ENCODE assay signal across 8 mouse cellular contexts in the genomic region with DNA sequence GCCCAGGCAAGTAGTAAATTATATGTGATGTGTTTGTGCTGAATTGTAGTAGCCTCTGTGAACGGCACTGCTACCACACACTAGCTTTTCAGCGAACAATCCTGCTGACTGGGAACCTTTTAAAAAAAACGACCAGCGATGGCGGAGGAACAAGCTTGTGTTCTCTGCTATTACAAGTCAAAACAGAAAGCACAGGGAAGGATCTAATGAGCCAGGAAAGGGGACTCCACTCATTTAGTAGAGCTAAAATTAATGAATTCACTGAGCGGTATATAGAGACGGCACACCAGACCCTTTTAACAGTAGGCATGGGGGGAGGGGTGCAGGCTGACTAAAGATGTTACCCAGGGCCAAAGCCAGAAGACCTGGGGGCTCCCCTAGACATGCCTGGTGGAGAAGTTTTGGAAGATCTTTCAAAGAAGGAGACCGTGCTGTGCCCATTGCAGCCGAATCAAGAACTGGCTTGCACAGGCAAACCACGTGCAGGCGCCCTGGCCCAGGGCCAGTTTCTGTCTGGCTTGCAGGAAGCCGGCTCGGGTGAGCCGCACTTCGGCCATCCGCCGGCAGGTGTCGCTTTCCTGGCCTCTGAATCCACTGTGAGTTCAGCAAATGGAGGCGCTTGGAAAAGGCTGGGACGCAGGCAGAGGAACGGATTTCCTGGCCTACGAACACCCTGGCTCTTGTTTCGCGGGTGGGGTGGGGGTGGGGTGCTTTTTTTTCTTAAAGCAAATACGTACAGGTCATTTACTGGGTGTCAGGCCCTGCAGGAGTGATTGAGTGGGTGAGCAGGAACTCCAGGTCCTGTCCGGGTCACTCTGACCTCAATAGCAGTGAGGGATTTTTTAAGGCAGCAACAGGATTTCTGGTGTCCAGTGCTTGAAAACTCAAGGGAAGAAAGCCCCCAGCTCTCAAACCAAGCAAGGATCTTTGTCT. TPM values are rescaled to one million over a fixed set of nuclear protein-coding genes. Genes with fewer than 3 reads are reported as not detected.
DNase-seq lines count a peak whose midpoint lies in the region; ATAC-seq and TF ChIP-seq lines count a peak whose summit lies in the region.

No protein-coding gene starts in this region.

- intact Hi-C loops in left cerebral cortex, postnatal 36 days (cut with DNase I) = loop anchor here (2.0 to 5.0 kb wide), 2 partner anchors 44 to 176 kb away; a partner anchor contains a TSS

- peak overlapping the region; percentile 44 for H3K9ac ChIP-seq in intestine, postnatal 0 days (ENCODE audit: low read depth, low read length)

- DNase-seq in adrenal gland, postnatal 10 days = peak; percentile 100
- DNase-seq in embryo, embryonic 9.5 days (ENCODE audit: extremely low spot score) = peak; percentile 99
- peak; percentile 100 for DNase-seq in left cerebral cortex, postnatal 36 days (ENCODE audit: low spot score in 2 of 2)
- peak; percentile 98 for DNase-seq in midbrain, embryonic 10.5 days (ENCODE audit: low spot score)
- DNase-seq in right cerebral cortex, postnatal 36 days (ENCODE audit: low spot score in 2 of 2) = peak; percentile 98 to 100
- peak; percentile 99 to 100 for DNase-seq in urinary bladder, postnatal 4 days (ENCODE audit: low spot score in 2 of 2)

- H3K9me3 ChIP-seq in intestine, postnatal 0 days (ENCODE audit: control insufficient read depth) = no peaks in the 10 kb centered on the region
- H3K9me3 ChIP-seq in midbrain, embryonic 10.5 days (replicated peaks) = no peaks in the 10 kb centered on the region

- peak; percentile 97 for TF ChIP-seq CTCF in intestine, postnatal 0 days (IDR thresholded peaks at IDR 0.05; ENCODE audit: low read depth)

- H3K27ac ChIP-seq in intestine, postnatal 0 days (ENCODE audit: low read depth, low read length) = peak overlapping the region; percentile 57
- H3K27ac ChIP-seq in midbrain, embryonic 10.5 days (replicated peaks) = peak overlapping the region; percentile 84

- H3K4me3 ChIP-seq in intestine, postnatal 0 days (ENCODE audit: low read depth, low read length) = peak overlapping the region; percentile 27; the same call in 1 of the 2 replicates
- H3K4me3 ChIP-seq in midbrain, embryonic 10.5 days = peak overlapping the region; percentile 36

- peaks cover 15% of the 10 kb centered on the region for H3K4me1 ChIP-seq in intestine, postnatal 0 days (replicated peaks; ENCODE audit: control insufficient read depth, insufficient read depth, low read length)
- peaks cover 19% of the 10 kb centered on the region for H3K4me1 ChIP-seq in midbrain, embryonic 10.5 days

- 10% methylated on average over 26 of the region's 26 CpGs for WGBS in intestine, postnatal 0 days
- 20% methylated on average over 26 of the region's 26 CpGs for WGBS in midbrain, embryonic 10.5 days

- H3K27me3 ChIP-seq in intestine, postnatal 0 days (replicated peaks; ENCODE audit: control insufficient read depth, insufficient read depth, low read length) = no peaks in the 10 kb centered on the region
- H3K27me3 ChIP-seq in midbrain, embryonic 10.5 days (ENCODE audit: low read depth, poor library complexity, severe bottlenecking) = peaks cover 10% of the 10 kb centered on the region; the same call in 1 of the 2 replicates

- peak overlapping the region; percentile 66 for H3K4me2 ChIP-seq in intestine, postnatal 0 days (replicated peaks; ENCODE audit: low read depth)

- no peaks in the 10 kb centered on the region for H3K36me3 ChIP-seq in intestine, postnatal 0 days (ENCODE audit: control insufficient read depth, insufficient read depth)
- no peaks in the 10 kb centered on the region for H3K36me3 ChIP-seq in midbrain, embryonic 10.5 days

- peak; percentile 89 for ATAC-seq in granulocyte monocyte progenitor cell, adult 5-6 weeks (replicated peaks; ENCODE audit: poor library complexity, severe bottlenecking)
- peak; percentile 87 for ATAC-seq in intestine, postnatal 0 days

RNA-seq across cellular contexts. Expression of a gene that starts 11.7 kb away (rescaled TPM):
- 1 to 10 TPM; 3.6 to 4.7 TPM for total RNA-seq in adrenal gland, postnatal 10 days (2021)
- total RNA-seq in granulocyte monocyte progenitor cell, adult 5-6 weeks (2014; fragmentation: Nextera tagmentation) = 4.6 TPM in 1 of 2 replicates, not detected in the other
- total RNA-seq in granulocyte monocyte progenitor cell, adult 5-6 weeks (2017) = 3.8 TPM in 1 of 2 replicates, not detected in the other
- not detected in 2 replicates for polyA plus RNA-seq in intestine, postnatal 0 days (2015; fragmentation: Nextera tagmentation; extraction: Ambion mirVana)
- 10 to 100 TPM; 14.8 to 36.1 TPM for total RNA-seq in left cerebral cortex, postnatal 36 days (2021)
- polyA plus RNA-seq in midbrain, embryonic 10.5 days (2016; fragmentation: Nextera tagmentation; extraction: Ambion mirVana) = 2.0 TPM in 1 of 2 replicates, not detected in the other

Comparison
In these comparisons a context has a peak if more than half of its experiments do, and no peak if none do; other contexts are left out.
1. Peak in every context shown above with its lines: DNase-seq, ATAC-seq, H3K4me3 ChIP-seq and H3K27ac ChIP-seq.